Mouse (Mus musculus) hindbrain, embryonic 13.5 days (tissue): ENCODE data around the gene Grm7. TPM values are rescaled to one million over a fixed set of nuclear protein-coding genes. Genes with fewer than 3 reads are reported as not detected.

ENCODE experiments used
- ATAC-seq: fragments of 200-750 bp; cut with Nextera tagmentation; 2 replicates; pipeline ENCODE4 v1.8.0; 2017; ENCODE audit warnings: moderate TSS enrichment; ENCODE audit not compliant: low FRiP score
- H3K27ac ChIP-seq: fragments of 300-500 bp; sonication (generic); 2 replicates; pipeline ENCODE4 v1.5.1; 2015; ENCODE audit warnings: inconsistent platforms, mild to moderate bottlenecking, moderate library complexity
- H3K27me3 ChIP-seq: fragments of 300-500 bp; sonication (generic); 2 replicates; pipeline ENCODE4 v1.6.1; 2015; ENCODE audit warnings: mild to moderate bottlenecking, inconsistent platforms
- H3K36me3 ChIP-seq: fragments of 300-500 bp; sonication (generic); 2 replicates; pipeline ENCODE4 v1.6.1; 2015; ENCODE audit warnings: mild to moderate bottlenecking, inconsistent platforms
- H3K4me1 ChIP-seq: fragments of 300-500 bp; sonication (generic); replicated peaks from 2 replicates; pipeline ENCODE4 v1.6.1; 2015; ENCODE audit warnings: inconsistent platforms
- H3K4me2 ChIP-seq: fragments of 300-500 bp; sonication (generic); 2 replicates; pipeline ENCODE4 v1.6.1; 2015; ENCODE audit warnings: inconsistent platforms, mild to moderate bottlenecking, moderate library complexity
- H3K4me3 ChIP-seq: fragments of 300-500 bp; sonication (generic); 2 replicates; pipeline ENCODE4 v1.5.1; 2015; ENCODE audit warnings: mild to moderate bottlenecking, inconsistent platforms
- H3K9ac ChIP-seq: fragments of 300-500 bp; sonication (generic); 2 replicates; pipeline ENCODE4 v1.6.1; 2015; ENCODE audit warnings: mild to moderate bottlenecking, inconsistent platforms
- H3K9me3 ChIP-seq: fragments of 300-500 bp; sonication (generic); 2 replicates; pipeline ENCODE4 v1.6.1; 2016; ENCODE audit warnings: inconsistent platforms
- WGBS: fragments of 180-500 bp; shearing (Covaris S2); methylation state at CpG from one replicate; pipeline ENCODE4 v1.1.7; 2015; 5-methylcytosine and 5-hydroxymethylcytosine counted together
- polyA plus RNA-seq: library from polyadenylated mRNA; unstranded; fragments of >200 nt; fragmentation: Nextera tagmentation; extraction: Ambion mirVana; gene quantifications from 2 replicates; pipeline ENCODE4 v1.2.1, GENCODE M21; 2015

Gene Grm7
- polyA plus RNA-seq, 1 experiment from 2014 or later = 19.1 TPM

DNA sequence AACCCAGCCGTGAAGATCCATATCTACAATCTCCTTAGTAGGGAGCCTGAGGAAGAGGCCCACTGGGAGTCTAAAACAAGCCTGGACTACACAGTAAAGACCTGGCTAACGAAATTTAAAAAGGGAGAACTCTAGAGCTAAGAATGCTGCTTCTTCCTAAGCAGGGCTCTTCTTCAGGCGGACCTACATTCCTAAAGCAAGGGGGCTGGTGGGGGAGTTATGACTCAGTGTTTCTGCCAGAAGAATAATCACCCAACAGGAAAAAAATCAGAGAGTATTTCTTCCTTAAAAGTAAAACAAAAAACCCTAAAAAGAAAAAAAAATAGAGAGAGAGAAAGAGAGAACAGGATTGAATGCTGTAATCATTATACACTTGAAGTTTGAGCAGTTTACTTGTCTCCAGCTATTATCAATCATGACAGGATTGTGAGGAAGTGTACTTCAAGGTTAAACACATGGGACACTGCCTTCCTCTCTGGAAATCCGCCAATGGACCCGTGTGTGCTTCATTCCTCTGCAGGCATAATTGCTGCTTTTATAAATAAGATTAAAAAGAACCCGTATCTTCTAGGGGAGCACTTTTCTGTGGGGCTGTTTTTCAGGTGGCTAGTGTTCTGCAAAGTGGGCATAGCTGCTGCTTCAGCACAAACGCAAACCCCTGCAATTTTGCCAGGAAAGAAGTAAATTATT, 98.7 kb downstream of the Grm7 start:
- H3K4me2 ChIP-seq = no peak overlapping the region
- no peaks in the 10 kb centered on the region for H3K4me1 ChIP-seq
- H3K27ac ChIP-seq = no peak overlapping the region
- no peaks in the 10 kb centered on the region for H3K27me3 ChIP-seq
- H3K4me3 ChIP-seq = no peak overlapping the region
- WGBS = 59% methylated on average over 7 of the region's 7 CpGs
- H3K9me3 ChIP-seq = no peaks in the 10 kb centered on the region
- no peak for ATAC-seq
- no peak overlapping the region for H3K9ac ChIP-seq
- no peaks in the 10 kb centered on the region for H3K36me3 ChIP-seq

GRCm38 (mm10) chr6:110755921-110756320, 110.5 kb downstream of the Grm7 start:
- Histone ChIP-seq H3K36me3 (no peaks in the 10 kb centered on the region), H3K4me2 (no peak overlapping the region), H3K4me3 (no peak overlapping the region), H3K27me3 (no peaks in the 10 kb centered on the region), H3K27ac (no peak overlapping the region), H3K9me3 (no peaks in the 10 kb centered on the region), H3K4me1 (no peaks in the 10 kb centered on the region; the same call in 1 of the 2 replicates), H3K9ac (no peak overlapping the region)
- WGBS = 73% methylated on average over 5 of the region's 5 CpGs
- ATAC-seq = no peak

GRCm38 (mm10) chr6:110769588-110769987, 124.2 kb downstream of the Grm7 start:
- Histone ChIP-seq H3K27me3 (no peaks in the 10 kb centered on the region), H3K9me3 (no peaks in the 10 kb centered on the region), H3K9ac (no peak overlapping the region), H3K4me2 (no peak overlapping the region), H3K27ac (no peak overlapping the region), H3K36me3 (no peaks in the 10 kb centered on the region), H3K4me1 (peaks cover 14% of the 10 kb centered on the region; the same call in 1 of the 2 replicates), H3K4me3 (no peak overlapping the region)
- no peak for ATAC-seq

DNA sequence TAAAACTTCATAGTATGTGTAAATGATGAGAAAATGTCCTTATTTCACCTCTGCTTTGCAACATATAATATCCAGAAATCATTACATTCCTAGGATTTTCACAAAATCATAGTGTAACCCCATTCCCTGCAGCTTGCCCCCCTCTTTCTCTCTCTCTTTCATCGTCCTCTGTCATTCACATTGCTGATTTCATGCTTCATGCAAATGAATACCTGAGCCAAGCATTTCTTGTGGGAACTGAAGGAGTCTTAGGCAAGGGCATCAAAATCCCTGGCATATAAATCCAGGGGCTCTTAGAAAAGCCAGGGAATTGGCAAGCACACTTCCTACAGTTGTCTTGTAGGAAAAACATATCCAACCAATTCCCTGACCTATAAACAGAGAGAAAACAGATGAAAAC, 127.3 kb downstream of the Grm7 start:
- Histone ChIP-seq H3K27ac (no peak overlapping the region), H3K9me3 (no peaks in the 10 kb centered on the region), H3K27me3 (no peaks in the 10 kb centered on the region), H3K36me3 (no peaks in the 10 kb centered on the region), H3K4me3 (no peak overlapping the region), H3K9ac (no peak overlapping the region), H3K4me1 (peaks cover 12% of the 10 kb centered on the region; the same call in 1 of the 2 replicates), H3K4me2 (no peak overlapping the region)
- ATAC-seq = no peak
- WGBS = 26% methylated on average over 1 of the region's 1 CpGs

DNA sequence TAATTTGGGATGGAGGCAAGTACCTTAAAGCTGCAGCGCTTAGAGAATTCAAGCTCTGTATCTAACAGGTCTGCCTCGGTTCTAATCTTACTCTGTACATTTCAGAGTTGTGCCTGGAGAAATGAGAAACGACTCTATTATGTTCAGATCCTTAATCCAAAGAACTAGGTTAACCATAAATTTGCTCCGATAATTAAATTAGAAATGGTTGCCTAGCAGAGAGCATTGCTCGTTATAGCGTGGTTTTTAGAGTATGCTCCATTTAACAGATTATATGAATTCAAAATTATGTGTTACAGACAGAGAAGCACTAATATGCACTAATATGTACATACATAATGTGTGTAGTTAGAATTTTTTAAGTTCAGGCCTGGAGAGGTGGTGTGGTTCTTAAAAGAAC, 130.7 kb downstream of the Grm7 start:
- Histone ChIP-seq H3K27me3 (no peaks in the 10 kb centered on the region), H3K36me3 (no peaks in the 10 kb centered on the region), H3K9me3 (no peaks in the 10 kb centered on the region), H3K27ac (no peak overlapping the region), H3K4me1 (no peaks in the 10 kb centered on the region), H3K4me3 (no peak overlapping the region), H3K4me2 (no peak overlapping the region), H3K9ac (no peak overlapping the region)
- ATAC-seq = no peak
- WGBS = 72% methylated on average over 6 of the region's 6 CpGs

DNA sequence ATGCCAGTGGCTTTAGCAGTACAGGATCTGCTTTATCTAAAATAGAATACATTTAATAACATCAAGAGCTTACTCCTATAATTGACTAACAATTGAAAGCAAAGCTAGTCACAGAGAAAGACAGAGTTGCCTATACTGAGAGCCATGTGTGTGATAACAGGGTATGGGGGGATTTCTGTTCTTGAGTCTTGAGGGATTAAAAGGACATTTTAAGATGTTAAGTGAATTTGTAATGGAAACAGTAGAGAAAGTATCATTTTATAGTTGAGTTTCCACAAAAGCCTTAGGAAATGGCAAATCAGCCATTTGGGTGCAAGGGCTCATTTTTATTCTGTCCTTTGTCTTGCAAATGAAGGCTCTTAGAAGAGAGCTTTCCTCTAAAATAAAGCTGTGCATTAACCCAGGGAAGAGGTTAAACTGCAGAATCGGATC, 140.1 kb downstream of the Grm7 start:
- Histone ChIP-seq H3K9ac (no peak overlapping the region), H3K4me2 (no peak overlapping the region), H3K36me3 (no peaks in the 10 kb centered on the region), H3K4me3 (no peak overlapping the region), H3K9me3 (no peaks in the 10 kb centered on the region), H3K27ac (no peak overlapping the region), H3K27me3 (no peaks in the 10 kb centered on the region), H3K4me1 (peaks cover 5% of the 10 kb centered on the region; the same call in 1 of the 2 replicates)
- 17% methylated on average over 1 of the region's 1 CpGs for WGBS
- no peak for ATAC-seq

GRCm38 (mm10) chr6:110792696-110793095, 147.3 kb downstream of the Grm7 start:
- Histone ChIP-seq H3K4me3 (no peak overlapping the region), H3K4me1 (no peaks in the 10 kb centered on the region), H3K27me3 (no peaks in the 10 kb centered on the region), H3K27ac (no peak overlapping the region), H3K36me3 (no peaks in the 10 kb centered on the region), H3K4me2 (no peak overlapping the region), H3K9ac (no peak overlapping the region), H3K9me3 (no peaks in the 10 kb centered on the region)
- no peak for ATAC-seq
- WGBS = 94% methylated on average over 2 of the region's 2 CpGs

- ATAC-seq = no peak
- H3K4me2 ChIP-seq = no peak overlapping the region
- no peaks in the 10 kb centered on the region for H3K36me3 ChIP-seq
- no peak overlapping the region for H3K27ac ChIP-seq
- H3K9ac ChIP-seq = no peak overlapping the region
- H3K27me3 ChIP-seq = no peaks in the 10 kb centered on the region
- H3K4me1 ChIP-seq = no peaks in the 10 kb centered on the region
- no peak overlapping the region for H3K4me3 ChIP-seq
- H3K9me3 ChIP-seq = no peaks in the 10 kb centered on the region
- 90% methylated on average over 5 of the region's 5 CpGs for WGBS
Observed at GRCm38 (mm10) chr6:110807481-110807880, 162.1 kb downstream of the Grm7 start.

DNA sequence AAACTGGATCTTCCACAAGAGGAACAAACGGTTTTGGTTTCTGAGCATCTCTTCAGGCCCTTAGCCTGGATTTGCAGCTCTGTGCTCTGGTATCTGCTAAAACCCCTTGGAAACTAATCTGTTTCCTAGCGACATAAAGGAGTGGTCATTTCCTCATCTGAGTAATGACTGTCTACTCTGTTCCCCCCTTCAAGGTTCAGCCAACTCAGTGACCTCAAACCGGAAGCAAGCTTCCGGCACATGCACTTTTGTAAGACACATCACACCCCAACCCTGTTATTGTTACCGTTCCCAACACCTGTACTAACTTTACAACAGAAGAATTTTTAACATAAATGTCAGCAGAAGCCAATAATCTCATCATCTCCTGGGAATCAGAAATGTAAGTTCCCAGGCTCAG, 166.8 kb downstream of the Grm7 start:
- Histone ChIP-seq H3K4me1 (no peaks in the 10 kb centered on the region), H3K4me2 (no peak overlapping the region), H3K4me3 (no peak overlapping the region), H3K36me3 (no peaks in the 10 kb centered on the region), H3K27ac (no peak overlapping the region), H3K9ac (no peak overlapping the region), H3K27me3 (no peaks in the 10 kb centered on the region), H3K9me3 (no peaks in the 10 kb centered on the region)
- no peak for ATAC-seq
- 78% methylated on average over 5 of the region's 5 CpGs for WGBS

- WGBS = 86% methylated on average over 2 of the region's 2 CpGs
- Histone ChIP-seq H3K4me2 (no peak overlapping the region), H3K36me3 (no peaks in the 10 kb centered on the region), H3K27ac (no peak overlapping the region), H3K4me1 (no peaks in the 10 kb centered on the region), H3K9ac (no peak overlapping the region), H3K4me3 (no peak overlapping the region), H3K27me3 (no peaks in the 10 kb centered on the region), H3K9me3 (no peaks in the 10 kb centered on the region)
- no peak for ATAC-seq
Observed at GRCm38 (mm10) chr6:110818236-110818635, 172.9 kb downstream of the Grm7 start.

GRCm38 (mm10) chr6:110868311-110868710, 222.9 kb downstream of the Grm7 start:
- Histone ChIP-seq H3K4me1 (no peaks in the 10 kb centered on the region), H3K27ac (no peak overlapping the region), H3K4me3 (no peak overlapping the region), H3K4me2 (no peak overlapping the region), H3K9me3 (no peaks in the 10 kb centered on the region), H3K27me3 (no peaks in the 10 kb centered on the region), H3K9ac (no peak overlapping the region), H3K36me3 (no peaks in the 10 kb centered on the region)
- ATAC-seq = no peak

GRCm38 (mm10) chr6:110982013-110982412, 336.6 kb downstream of the Grm7 start:
- H3K27ac ChIP-seq = no peak overlapping the region
- H3K4me3 ChIP-seq = no peak overlapping the region
- ATAC-seq = no peak
- H3K9me3 ChIP-seq = no peaks in the 10 kb centered on the region
- no peak overlapping the region for H3K4me2 ChIP-seq
- H3K27me3 ChIP-seq = no peaks in the 10 kb centered on the region
- 84% methylated on average over 5 of the region's 5 CpGs for WGBS
- H3K36me3 ChIP-seq = no peaks in the 10 kb centered on the region
- no peak overlapping the region for H3K9ac ChIP-seq
- H3K4me1 ChIP-seq = no peaks in the 10 kb centered on the region

DNA sequence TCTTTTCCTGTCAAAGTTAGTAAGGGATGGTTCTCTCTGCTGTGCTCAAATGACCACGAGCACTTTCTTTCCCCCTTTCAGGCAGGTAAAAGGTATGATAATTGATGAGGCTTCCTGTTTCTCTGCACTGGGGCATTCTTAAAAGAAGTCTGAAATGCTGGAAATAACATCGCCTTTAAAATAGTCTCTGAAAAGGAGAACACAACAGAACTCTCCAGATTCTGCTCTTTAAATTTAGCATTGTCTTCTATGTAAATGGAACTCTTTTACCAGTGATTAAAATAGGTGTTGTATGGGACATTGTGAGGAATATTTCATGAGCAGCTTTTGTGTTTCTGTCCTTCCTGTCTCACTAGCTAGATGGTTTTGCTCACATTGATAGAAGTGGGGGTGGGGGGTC, 393.7 kb downstream of the Grm7 start:
- WGBS = 76% methylated on average over 2 of the region's 2 CpGs
- H3K27ac ChIP-seq = no peak overlapping the region
- H3K4me2 ChIP-seq = no peak overlapping the region
- H3K9ac ChIP-seq = no peak overlapping the region
- H3K4me3 ChIP-seq = no peak overlapping the region
- H3K4me1 ChIP-seq = no peaks in the 10 kb centered on the region
- H3K36me3 ChIP-seq = no peaks in the 10 kb centered on the region
- no peaks in the 10 kb centered on the region for H3K27me3 ChIP-seq
- H3K9me3 ChIP-seq = no peaks in the 10 kb centered on the region
- no peak for ATAC-seq
